31 mouse cellular contexts compared by ENCODE assay signal in the genomic region with DNA sequence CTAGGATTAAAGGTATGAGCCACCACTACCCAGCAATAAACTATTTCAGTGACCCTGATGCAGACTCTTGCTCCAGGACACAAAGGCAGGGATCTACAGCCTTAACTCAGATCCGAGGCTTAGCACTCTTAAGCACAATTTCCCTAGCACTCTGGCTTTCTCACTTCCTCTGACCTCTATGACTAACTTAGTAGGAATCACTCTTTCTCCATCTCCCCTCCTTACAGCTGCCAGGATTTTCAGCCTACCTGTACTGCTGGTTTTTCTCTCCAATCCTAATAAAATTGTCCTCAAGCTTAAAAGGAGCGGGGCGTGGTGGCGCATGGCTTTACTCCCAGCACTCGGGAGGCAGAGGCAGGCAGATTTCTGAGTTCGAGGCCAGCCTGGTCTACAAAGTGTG. TPM values are rescaled to one million over a fixed set of nuclear protein-coding genes. Genes with fewer than 3 reads are reported as not detected.
"Had no signal": no experiment of that assay in that cellular context is flagged by ENCODE, and none has a peak within 500 bp of the region (broad histone marks: within the 10 kb centered on the region; RNA-seq: fewer than 3 reads in every experiment).

No protein-coding gene starts in this region.

- H3K27me3 ChIP-seq: heart, embryonic 12.5 days; hindbrain, embryonic 13.5 days; hindbrain, embryonic 15.5 days; kidney, embryonic 15.5 days; limb, embryonic 12.5 days; liver, embryonic 13.5 days; liver, embryonic 15.5 days had no signal

- H3K4me3 ChIP-seq: heart, embryonic 10.5 days; heart, embryonic 12.5 days; hindbrain, embryonic 13.5 days; hindbrain, embryonic 15.5 days; kidney, embryonic 15.5 days; left cerebral cortex, adult 2 months; limb, embryonic 10.5 days; limb, embryonic 12.5 days; liver, embryonic 13.5 days; liver, embryonic 15.5 days had no signal

- H3K4me2 ChIP-seq: heart, embryonic 12.5 days; hindbrain, embryonic 13.5 days; hindbrain, embryonic 15.5 days; kidney, embryonic 15.5 days; limb, embryonic 12.5 days; liver, embryonic 11.5 days; liver, embryonic 13.5 days; liver, embryonic 15.5 days had no signal

- ATAC-seq: hindbrain, postnatal 0 days; intestine, embryonic 16.5 days had no signal

- H3K9ac ChIP-seq: heart, embryonic 12.5 days; hindbrain, embryonic 13.5 days; hindbrain, embryonic 15.5 days; kidney, embryonic 15.5 days; limb, embryonic 12.5 days; liver, embryonic 13.5 days; liver, embryonic 15.5 days had no signal

- H3K4me1 ChIP-seq: heart, embryonic 10.5 days; heart, embryonic 12.5 days; hindbrain, embryonic 13.5 days; hindbrain, embryonic 15.5 days; kidney, embryonic 15.5 days; limb, embryonic 10.5 days; liver, embryonic 13.5 days; liver, embryonic 15.5 days had no signal

- H3K9me3 ChIP-seq: heart, embryonic 10.5 days; hindbrain, embryonic 13.5 days; hindbrain, embryonic 15.5 days; kidney, embryonic 15.5 days; limb, embryonic 10.5 days; limb, embryonic 12.5 days; liver, embryonic 13.5 days; liver, embryonic 15.5 days had no signal

- H3K27ac ChIP-seq: heart, embryonic 10.5 days; hindbrain, embryonic 13.5 days; hindbrain, embryonic 15.5 days; hindbrain, postnatal 0 days; kidney, embryonic 15.5 days; kidney, postnatal 0 days; left cerebral cortex, adult 2 months; limb, embryonic 10.5 days; limb, embryonic 12.5 days; liver, embryonic 13.5 days; liver, embryonic 15.5 days had no signal

- DNase-seq: gastrocnemius, postnatal 14 days; gastrocnemius, postnatal 36 days; heart, adult 18-20 months; heart, postnatal 10 days; heart, postnatal 36 days; kidney, adult 11 months; kidney, adult 2 months; kidney, adult 9 months; kidney, postnatal 14 days; kidney, postnatal 36 days; liver; liver, embryonic 13.5 days had no signal

- H3K36me3 ChIP-seq: heart, embryonic 10.5 days; heart, embryonic 12.5 days; hindbrain, embryonic 13.5 days; hindbrain, embryonic 15.5 days; kidney, embryonic 15.5 days; limb, embryonic 10.5 days; limb, embryonic 12.5 days; liver, embryonic 13.5 days; liver, embryonic 15.5 days had no signal

RNA-seq across cellular contexts. Expression of gene H2al2a, which starts 20.6 kb away (rescaled TPM):
- polyA plus RNA-seq: heart, embryonic 10.5 days; heart, embryonic 12.5 days; heart, embryonic 14.5 days; heart, embryonic 16.5 days; hindbrain, embryonic 11.5 days; hindbrain, embryonic 13.5 days; hindbrain, embryonic 15.5 days; hindbrain, postnatal 0 days; intestine, embryonic 14.5 days; intestine, embryonic 16.5 days; kidney, embryonic 15.5 days; kidney, postnatal 0 days; large intestine, adult 2 months; limb, embryonic 10.5 days; limb, embryonic 12.5 days; limb, embryonic 14.5 days; liver, embryonic 11.5 days; liver, embryonic 13.5 days; liver, embryonic 15.5 days had no signal
